Mouse (Mus musculus): ENCODE measurements at regions not wholly inside any gene's neighbourhood (a gene's known extent, or its start where the extent isn't known, plus 50 kb on each side); places are given as distances from the start of the nearest gene placed in this dataset.
A peak's percentile ranks its signal among the peaks of the same experiment; 100 is the strongest.

DNA sequence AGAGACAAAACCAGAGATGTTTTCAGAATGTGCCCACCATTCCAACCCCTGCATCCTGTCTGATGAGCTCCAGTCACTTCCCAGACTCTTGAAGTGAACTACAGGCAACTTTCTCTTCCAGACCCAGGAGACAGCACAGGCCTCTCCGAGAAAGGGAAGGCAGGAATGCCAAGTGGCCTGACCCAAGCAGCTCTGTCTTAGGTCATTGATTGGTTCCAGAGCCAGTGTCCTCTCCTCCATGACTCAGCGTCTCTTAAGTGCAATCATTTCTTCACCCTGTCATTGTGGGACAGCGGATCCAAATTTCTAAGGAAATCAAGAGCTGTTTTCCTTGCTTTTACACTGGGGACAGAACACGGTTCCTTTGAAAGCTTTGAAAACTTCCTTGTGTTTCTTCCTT lies 329.2 kb upstream of the Nfe2l3 start:
- DNase-seq (ENCODE audit: low spot score), result no peak

DNA sequence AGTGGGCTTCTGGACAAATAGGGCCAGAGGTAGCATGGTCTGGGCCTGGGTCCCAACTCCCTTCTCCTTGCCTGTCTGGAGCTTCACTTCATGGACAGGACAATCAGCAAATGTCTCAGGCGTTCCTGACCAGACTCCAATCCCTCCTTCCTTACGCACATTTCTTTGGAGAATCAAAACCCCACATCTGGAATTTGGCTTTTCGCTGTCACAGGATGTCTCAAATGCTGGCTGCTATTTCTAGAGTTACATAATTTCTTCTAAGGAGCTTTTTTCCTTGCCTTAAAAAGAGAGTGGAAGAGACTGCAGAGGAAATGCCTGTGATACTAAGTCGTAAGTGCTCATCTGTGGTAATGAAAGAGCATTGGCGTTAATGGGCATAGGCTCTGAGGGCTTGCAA lies 328.1 kb upstream of the Nfe2l3 start:
- no peak for DNase-seq (ENCODE audit: low spot score)

DNA sequence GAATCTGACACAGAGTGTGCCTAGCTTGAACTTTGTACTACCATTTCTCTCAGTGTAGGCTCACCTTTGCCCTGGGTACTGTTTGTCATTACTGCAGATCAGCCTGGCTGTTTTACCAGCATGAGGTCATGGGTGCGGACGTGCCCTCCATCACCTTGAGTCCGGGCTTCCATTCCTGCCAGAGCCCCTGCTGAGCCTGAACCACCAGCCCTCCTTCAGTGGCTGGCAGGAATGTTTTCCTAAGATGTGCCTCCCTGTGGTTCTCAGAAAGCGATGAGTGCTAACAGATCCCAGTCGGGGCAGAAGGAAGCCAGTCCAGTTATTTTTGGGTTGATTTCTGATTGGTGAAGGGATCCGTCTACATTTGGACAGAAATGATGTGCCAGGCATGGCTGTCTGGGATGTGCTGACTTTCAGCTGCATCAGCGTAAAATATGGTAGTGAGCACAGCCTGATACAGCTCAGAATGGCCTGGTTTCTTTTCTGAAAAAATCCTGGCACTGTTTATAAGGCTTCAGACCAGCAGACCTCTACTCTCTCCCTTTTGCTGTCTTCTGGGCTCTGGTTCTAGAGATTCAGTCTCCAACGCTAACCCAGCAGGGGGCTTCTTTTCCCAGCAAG lies 324.0 kb upstream of the Nfe2l3 start:
- DNase-seq (ENCODE audit: low spot score), result no peak

DNA sequence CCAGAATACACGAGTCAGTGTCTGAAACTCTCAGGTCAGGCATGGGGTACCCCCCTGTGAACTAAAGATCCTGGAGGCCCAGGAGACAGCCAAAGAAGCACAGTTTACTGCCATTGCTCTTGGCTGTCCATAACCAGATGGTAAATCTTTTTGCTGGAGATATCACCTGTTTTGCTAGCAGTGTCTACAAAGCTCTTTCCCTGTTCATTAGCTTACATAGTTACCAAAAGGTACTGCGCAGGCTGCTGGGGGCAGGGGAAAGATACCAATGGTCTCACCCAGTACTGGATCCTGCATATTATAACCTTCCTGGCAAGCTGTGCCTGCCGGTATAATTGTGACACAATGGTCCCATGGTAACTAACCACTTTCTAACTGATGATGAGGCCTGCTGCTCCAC lies 321.9 kb upstream of the Nfe2l3 start:
- no peak for DNase-seq (ENCODE audit: low spot score)

DNA sequence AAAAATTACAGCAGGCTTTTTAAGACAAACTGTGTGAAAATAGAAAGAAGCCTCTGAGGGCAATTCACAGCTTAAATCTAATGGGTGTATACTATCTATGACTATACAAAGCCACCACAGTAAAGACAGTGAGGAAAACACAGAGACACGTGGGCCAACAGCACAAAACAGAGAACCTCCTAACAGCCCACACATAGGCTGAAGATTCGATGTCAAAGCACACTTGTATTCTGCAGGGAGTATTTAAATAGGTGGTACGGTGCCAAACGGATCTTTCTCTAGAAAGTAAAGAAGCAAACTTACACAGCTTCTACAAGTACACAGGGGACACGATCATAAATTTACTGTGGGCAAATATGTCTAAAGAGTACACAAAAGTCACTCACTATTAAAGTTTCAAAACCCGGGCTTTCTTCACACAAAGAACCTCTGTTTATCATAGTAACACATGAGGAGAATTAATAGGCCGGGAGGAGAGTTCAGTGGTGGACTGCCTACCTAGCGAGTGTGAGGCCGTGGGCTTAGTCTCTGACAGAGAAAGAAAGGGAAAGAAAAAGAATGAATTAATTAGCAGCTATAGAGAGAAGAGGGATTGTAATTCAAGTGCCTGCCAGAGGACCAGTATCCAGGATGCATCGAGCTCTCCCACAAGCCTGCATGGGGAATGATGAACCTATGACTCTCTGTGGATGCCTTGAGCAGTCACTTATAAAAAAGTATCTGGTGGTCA lies 317.7 kb upstream of the Nfe2l3 start:
- no peak for DNase-seq (ENCODE audit: low spot score)

DNA sequence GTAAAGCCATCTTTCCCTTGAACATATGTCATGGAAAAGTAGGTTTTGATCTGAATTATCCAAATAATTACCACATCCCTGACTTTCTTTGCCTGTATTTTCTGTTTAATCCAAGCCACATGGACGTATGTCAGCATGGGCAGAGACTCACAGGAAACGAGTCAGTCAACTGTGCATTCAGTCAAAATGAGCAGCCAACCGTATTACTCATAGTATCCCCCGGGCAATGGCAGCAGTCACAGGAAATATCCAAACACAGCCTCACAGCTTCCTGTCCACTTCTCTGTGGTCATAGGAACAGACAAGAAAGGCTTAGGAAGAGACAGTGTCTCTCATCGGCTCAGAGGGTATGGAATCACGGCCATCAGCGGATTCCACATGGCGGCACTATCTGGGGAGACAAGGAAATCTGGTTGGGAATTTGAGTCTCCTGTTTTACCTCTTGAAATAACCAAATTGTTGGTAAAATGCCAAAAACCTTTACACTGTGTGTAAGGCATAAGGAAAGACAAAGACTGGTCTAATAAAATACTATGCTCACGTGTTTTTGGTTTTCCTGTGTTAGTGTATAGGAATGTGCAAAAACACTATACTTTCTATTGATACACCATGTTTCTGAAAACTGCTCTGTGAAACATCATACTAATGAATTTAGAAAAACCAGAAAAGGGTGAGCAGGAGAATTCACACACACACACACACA lies 313.5 kb upstream of the Nfe2l3 start:
- DNase-seq (ENCODE audit: low spot score), result no peak

DNA sequence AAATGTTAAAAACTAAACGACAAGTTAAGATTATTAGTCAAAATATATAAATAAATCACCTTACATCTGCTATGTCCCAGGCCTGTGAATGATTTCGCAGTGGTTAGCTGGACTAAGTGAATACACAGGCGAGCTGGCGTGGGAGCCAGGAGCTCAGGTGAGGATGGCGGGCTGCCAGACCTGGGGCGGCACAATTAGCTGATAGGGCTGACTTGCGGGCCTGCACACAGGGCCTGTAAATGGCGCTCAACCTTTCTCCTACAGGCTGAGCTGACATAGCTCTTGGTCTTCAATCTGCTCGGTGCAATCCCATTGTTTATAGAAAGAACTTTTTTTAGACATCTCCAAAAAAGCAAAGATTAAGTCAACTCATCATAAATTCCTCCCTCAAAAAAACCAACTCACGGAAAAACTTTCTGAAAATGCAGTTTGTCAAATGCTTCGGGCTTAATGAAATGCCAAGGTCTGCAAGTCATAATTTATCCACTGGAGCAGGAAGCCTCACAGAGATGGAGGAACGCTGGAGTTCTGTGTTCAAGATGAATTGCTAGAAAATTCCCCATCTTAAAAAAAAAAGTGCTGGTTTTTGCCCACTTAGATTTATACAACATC lies 312.7 kb upstream of the Nfe2l3 start:
- DNase-seq (ENCODE audit: low spot score), result no peak

DNA sequence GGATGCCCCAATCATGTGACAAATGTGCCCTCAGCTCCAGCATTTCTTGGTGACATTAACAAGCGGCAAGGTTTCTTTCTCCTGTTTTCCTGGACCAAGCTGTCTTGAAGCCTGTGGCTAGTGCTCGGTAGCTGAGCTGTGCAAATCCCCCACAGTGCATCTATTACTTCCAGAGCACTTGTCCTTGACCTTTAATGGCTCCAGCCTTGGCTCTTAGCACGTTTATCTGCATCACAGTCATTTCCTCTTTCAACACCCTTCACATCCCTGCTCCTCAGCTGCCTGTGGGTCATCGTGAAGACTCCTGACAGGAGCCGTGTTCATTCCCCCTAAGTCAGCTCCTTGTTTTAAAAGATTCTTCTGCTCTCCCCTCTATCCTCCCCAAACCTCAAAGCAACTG lies 309.5 kb upstream of the Nfe2l3 start:
- DNase-seq (ENCODE audit: low spot score), result no peak

DNA sequence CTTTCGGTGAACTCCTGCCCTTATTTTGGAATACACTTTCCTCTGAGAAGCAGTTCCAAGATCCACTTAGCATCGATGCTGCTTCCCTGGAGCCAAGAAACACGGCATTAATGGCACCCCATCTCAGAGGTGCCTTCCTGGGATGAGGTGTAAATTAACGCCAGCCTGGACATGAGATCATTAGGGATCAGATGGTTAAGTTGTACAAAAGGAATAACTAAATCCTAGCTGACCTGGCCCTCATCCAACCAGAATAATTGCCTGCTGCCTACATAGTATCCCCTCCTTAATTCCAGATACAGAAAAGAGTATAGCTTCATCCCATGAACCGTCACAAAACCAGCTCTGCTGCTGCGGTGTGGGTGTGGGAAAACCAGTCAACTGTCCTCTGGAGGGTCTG lies 304.6 kb upstream of the Nfe2l3 start:
- no peak for DNase-seq (ENCODE audit: low spot score)

DNA sequence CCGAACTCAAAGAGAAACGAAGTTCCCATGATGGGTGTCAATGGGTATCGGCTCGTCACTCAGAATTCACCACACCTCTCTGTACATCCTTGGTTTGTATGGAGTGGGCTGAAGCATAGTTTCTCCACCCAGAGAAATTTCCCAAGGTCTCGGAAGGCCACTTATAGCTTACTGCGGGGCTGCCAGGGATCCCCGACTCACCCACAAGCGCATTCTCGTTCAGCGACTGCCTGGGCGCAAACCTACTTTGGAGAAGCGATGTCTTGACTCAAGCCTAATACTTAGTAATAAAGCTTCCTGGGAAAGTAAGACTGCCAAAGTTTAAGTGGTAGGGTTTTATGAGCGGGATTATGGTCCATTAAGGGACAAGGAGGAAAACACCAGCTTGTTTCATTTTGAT lies 303.4 kb upstream of the Nfe2l3 start:
- no peak for DNase-seq (ENCODE audit: low spot score)

DNA sequence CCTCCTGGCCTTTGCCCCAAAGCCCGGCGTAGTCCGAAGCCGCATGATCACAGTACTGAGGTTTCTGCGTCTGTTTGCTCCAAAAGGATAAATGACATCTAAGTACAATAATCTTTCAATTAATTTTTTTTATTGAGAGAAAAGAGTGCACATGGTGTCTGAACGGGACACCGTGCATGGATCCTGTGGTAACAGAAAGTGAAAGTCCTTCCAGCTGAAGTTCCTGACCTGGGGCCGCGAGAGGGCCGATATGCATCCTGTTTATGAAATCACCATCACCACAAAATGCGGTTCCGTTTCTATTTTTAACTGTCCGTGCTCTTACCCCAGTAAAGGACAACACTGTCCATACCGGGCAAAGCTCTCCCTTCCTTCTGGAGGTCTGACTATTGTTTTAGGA lies 302.9 kb upstream of the Nfe2l3 start:
- DNase-seq (ENCODE audit: low spot score), result peak; percentile 32

DNA sequence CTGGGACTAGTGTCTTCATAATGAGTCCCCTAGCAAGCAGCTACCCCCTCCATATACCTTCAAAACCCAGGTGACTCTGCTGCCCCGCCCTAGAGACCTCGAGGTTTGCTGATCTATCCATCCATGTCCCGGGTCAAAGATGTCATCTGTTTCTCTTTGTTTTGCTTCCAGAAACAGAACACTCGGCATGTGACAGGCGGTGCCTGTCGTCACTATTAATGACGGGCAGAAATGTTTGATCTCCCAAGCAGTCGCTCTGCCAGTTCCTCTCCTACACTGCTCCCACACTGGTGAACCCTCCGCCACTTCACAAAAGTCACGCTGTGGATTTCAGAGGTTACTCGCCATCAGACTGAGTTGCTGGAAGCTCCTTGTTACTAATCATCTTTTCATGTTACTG lies 287.7 kb upstream of the Nfe2l3 start:
- DNase-seq (ENCODE audit: low spot score), result no peak

DNA sequence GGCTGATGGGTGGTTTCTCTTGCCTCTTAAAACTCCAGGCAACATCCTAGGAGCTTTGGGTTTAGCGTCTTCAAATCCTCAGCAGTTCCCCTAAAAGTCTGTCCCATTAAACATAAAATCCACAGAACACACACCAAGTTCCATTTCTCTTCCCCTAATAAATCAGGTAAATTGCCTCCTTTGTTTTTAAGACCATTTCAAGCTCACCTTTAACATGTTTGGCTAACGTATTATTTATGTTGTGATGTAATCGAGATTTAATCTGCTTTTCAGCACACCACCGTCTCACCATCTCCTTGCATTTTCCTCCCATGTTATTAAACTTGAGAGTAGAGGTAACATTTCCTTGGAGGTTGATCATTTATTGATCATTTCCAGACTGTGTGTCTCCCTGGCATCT lies 286.6 kb upstream of the Nfe2l3 start:
- no peak for DNase-seq (ENCODE audit: low spot score)

DNA sequence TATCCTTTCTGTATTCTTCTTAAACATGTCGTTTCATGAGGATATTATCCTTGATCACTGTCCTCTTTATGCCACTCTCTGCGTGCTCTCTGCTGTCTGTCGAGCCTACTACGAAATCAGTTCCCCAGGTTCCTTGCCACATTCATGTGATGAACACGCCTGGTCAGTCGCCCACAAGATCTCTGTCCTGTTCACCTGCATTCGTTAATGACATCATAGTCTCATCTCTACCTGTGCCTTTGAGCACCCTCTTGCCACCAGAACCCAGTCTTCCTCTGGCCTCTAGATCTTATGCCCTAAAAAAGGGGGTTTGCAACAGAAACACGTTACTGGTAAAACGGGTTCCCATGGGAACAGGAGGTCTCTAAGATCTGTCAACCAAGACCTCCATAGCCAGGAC lies 283.6 kb upstream of the Nfe2l3 start:
- no peak for DNase-seq (ENCODE audit: low spot score)

DNA sequence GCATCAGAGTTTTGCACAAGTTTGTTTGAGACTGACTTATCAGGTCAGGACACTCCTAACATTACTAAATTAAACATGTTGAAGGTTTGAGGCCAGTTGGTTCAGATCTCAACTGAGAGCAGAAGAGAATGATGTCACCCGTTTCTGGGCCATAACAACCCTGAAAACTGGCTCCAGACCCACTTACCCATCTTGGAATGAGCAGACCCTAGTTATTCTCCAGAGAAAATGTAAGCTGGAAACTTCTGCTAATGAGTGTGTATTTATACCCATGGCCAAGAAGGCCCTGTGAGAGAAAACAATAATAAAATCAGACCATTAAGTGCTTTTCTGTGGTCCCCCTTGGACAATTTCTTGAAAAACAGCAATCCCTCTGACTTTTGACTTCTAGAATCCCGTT lies 282.4 kb upstream of the Nfe2l3 start:
- no peak for DNase-seq (ENCODE audit: low spot score)

DNA sequence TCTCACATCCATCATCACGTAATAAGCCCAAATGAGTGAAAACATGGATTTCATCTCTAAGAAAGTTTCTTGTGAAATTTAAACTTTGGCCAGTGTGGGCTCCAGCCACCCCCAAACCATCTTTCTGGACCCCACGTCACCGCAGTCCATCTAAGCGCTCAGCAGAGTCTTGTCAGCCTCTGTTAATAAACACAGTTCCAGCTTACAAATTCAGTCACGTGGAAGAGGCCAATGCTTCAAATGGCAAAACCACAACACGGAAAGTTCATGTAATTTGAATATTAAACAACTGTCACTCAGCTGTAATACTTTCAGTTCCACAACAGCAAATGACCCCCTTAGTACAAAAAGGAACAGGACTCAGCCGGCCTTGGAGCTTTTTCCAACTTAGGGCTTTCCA lies 282.0 kb upstream of the Nfe2l3 start:
- DNase-seq (ENCODE audit: low spot score), result no peak

DNA sequence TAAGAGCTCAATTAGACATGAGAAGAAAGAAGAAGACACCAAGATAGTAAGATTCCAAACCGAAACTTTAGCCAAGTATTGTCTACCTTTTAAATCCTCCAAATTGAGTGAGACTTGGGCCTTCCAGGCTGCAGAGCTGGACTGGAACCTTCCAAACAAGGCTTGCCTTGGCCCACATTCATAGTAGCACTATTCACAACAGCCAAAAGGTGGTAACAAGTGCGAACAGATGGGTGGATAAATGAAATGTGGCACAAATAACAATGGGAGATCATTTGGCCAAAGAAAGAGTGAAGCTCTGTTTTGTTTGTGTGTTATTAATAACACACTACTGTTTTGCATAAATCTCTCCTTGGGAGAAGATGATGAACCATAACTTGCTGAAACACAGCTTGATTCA lies 281.6 kb upstream of the Nfe2l3 start:
- DNase-seq (ENCODE audit: low spot score), result no peak

DNA sequence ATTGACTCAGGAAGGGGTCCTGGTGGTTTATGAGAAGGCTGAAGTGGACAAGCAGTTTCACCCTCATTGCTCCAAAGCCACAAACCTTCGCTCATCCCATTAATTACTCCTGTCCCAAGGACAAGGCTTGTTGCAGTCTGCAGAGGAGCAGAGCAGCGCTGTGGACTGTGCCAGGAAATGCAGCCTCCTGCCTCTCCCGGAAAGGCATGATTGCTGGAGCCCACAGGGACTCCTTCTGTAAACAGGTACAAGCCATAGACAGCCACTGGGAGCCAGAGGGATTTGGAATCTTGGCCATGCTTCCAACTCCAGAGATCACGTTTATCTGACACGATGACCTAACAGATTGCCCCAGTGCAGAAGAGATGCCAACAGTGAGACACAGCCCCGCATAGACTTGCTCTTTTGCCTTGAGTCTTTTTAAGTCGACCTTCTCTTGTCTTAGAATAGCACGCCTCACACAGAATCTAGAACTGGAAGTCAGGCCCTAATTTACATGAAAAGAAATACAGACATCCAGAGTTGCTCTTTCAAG lies 275.6 kb upstream of the Nfe2l3 start:
- DNase-seq (ENCODE audit: low spot score), result no peak

DNA sequence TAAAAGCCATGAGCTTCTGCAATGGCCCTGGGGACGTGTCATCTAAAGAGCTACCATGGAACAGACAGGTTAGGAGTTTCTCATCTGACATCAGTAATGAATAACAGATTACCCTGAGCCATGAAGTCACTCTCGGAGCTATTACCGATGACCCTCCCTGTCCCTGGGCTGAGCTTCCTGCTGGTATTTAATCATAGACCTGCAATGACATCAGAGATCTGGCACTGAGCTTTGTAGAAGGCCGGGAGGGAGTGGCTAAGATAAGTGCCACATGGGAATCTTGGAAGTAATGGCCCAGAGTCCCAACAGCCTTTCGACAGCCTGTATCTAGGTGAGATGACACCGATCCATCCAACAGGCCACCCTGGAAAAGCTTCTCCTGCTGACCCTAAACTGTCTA lies 271.3 kb upstream of the Nfe2l3 start:
- no peak for DNase-seq (ENCODE audit: low spot score)

DNA sequence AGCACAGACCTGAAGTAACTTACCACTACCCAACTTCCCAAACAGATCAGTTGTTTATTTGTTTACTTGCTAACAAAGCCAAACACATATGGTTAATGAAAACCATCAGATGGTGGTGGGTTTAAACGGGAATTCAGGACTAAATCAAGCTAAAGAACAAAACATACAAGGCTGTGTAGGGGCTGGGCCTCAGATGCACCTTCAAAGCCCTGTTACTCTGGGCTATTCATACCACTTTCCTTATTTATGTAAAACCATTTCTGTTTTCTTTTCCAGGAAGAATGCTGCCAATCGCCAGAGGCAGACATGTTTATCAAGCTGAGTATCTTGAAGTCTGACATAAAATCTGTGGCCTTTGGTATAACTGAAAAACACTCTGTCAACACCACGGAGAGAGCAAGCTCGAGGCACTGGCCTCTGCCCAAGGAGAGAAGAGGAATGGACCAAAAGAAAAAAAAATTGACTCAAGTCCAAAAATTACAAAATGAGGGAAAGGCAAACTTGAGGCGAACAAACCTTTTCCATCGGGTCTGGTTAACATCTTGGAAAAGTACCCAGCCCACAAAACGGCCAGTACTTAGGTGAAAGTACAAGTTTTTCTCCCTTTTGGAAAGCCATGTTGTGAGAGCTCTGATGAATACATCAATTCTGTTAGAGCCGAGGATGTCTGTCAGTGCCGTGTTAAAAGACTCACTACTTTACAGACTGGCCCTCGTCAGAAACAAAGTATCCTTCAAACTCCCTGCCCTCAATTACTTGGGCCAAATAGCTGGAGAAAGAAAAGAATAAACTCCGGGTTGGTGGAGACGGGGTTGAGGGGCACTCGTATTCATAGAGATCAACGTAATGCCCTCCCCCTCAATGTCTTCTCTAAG lies 270.0 kb upstream of the Nfe2l3 start:
- DNase-seq (ENCODE audit: low spot score), result no peak

DNA sequence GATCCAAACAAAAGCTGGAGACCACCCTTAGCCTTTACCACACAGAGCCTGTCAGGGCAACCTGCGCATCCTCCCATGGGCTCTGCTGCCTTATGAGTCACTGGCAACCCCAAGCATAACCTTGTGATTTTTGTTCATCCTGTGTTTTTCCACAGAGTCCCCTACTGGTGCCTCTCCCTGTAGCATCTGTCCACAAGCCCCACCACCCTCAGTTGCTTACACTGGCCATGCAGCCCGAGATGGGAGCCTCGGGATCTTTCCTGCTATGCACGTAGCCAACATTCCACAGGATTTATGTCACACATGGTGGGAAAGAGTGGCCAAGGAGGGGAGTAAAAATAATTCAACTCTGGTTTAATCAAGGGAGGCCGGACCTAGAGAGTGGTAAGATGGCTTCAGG lies 269.2 kb upstream of the Nfe2l3 start:
- DNase-seq (ENCODE audit: low spot score), result no peak

DNA sequence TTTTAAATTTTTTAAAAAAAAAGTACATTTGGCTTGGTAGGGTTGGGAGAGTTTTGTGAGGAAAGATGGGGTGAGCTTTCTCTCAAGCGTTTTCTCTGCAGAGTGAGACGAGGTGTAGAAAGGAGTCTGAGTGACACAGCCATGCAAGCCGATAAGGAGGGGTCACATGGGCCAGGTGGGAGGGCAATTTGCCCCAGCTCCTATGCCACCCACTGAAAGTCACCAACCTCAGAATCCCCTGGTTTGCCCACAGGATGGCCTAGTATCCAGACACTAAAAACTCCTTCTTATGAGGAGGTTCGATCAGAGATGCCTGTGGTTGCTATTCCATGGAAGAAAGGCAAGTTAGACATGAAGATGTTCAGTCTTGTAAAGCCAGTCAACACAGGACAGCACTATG lies 268.6 kb upstream of the Nfe2l3 start:
- no peak for DNase-seq (ENCODE audit: low spot score)
